Mouse (Mus musculus): ENCODE results near the gene Ugt1a8.
"Not testable (repeated sequence)": the region's sequence is repeated elsewhere in the genome, so short reads cannot be mapped to it uniquely, and the experiment has no call there.

Ugt1a8 gene

DNA sequence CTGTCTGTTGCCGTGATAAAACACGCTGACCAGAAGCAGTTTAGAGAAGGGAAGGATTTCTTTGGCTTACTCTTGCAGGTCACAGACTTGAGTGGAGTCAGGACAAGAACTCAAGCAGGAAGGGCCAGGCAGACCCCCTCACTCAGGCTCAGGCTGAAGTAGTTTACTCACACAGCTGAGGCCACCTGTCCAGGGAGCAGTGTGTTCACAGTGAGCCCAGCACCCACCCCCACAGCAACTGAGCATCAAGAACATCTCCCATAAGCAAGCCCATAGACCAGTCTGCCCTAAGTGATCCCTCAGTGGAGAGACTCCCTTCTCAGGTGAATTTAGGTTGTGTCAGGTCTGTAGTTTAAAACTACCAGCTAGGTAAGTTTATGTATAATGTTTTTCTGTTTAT is 22.0 kb downstream of the Ugt1a8 start:
- not testable (repeated sequence) for DNase-seq

GRCm38 (mm10) chr1:88112769-88113168 is 25.2 kb downstream of the Ugt1a8 start:
- DNase-seq: not testable (repeated sequence)

GRCm38 (mm10) chr1:88120550-88120949 is 32.9 kb downstream of the Ugt1a8 start:
- DNase-seq: not testable (repeated sequence)

GRCm38 (mm10) chr1:88121521-88121920 is 33.9 kb downstream of the Ugt1a8 start:
- DNase-seq: not testable (repeated sequence)

DNA sequence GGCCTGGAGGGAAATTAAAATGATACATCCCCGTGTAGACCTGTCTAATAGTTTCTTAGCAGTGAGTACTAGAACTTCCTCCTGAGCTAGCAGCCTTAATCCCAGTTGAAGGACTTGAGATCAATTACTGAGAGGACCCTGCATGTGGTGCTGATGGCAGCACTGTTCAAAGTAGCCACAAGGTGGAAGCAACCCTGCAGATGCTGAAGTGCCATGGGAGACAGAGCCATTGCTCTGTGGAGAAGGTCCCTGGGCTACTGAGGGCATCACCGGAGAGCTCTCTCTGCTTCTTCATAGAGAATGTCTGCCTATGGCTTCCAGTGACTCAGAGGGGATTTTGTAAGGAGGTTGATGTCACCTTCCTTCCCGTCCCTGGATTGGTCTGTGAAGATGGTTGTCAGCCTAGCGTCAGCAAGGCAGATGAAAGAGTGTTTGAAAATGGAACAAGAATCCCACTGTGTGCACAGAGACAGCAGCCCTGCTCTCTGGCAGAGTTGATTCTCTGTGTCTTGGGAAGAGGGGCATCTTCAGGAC is 38.3 kb downstream of the Ugt1a8 start:
- not testable (repeated sequence) for DNase-seq

- not testable (repeated sequence) for DNase-seq
Observed at GRCm38 (mm10) chr1:88129091-88129490, 41.5 kb downstream of the Ugt1a8 start.

DNA sequence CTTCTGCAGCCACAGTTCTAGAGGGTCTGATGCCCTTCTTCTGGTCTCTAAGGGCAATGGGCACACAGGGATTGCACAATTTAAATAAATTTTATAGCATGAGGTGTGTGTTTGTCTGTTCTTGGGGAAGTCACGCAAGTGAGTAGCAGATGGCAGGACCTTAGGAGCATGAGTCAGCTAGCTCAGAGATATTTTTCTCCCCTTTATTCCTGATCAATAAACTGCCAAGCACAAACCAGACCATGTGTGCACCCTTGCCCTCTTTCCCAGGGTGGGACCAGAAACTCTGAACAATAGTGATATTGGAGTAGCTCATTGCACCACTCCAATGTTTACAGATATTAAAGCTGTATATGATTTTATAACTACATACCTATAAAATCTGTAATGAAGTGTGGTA is 42.6 kb downstream of the Ugt1a8 start:
- not testable (repeated sequence) for DNase-seq

- DNase-seq: no peak
Observed at GRCm38 (mm10) chr1:88133908-88134456, 46.4 kb downstream of the Ugt1a8 start.

GRCm38 (mm10) chr1:88134457-88135011 is 46.9 kb downstream of the Ugt1a8 start, which contains the start of gene Ugt1a6a:
TSS of gene Ugt1a6a (plus strand) at chr1:88134809.
- DNase-seq: not testable (repeated sequence)

- DNase-seq: not testable (repeated sequence)
Observed at GRCm38 (mm10) chr1:88135229-88135904, 47.8 kb downstream of the Ugt1a8 start.

- DNase-seq: no peak
Observed at GRCm38 (mm10) chr1:88136646-88137045, 49.0 kb downstream of the Ugt1a8 start.

DNA sequence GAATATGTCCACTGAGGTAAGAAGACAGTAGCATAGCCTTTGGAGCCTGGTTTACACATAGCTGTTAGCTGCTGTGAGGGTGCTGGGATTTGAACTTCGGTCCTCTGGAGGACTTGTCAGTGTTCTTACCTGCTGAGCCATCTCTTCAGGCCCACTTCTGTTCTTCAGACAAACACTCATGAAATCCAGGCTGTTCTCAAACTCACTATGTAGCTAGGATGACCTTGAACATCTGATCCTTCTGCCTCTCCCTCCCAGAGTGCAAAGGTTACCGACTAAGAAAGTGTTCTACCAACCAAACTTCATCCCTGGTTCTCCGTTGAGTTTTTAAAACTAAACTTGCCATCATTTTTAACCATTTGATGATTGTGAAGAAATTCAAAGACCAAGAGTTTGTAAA is 49.7 kb downstream of the Ugt1a8 start:
- no peak for DNase-seq

GRCm38 (mm10) chr1:88138145-88138544 is 50.5 kb downstream of the Ugt1a8 start:
- DNase-seq: no peak

DNA sequence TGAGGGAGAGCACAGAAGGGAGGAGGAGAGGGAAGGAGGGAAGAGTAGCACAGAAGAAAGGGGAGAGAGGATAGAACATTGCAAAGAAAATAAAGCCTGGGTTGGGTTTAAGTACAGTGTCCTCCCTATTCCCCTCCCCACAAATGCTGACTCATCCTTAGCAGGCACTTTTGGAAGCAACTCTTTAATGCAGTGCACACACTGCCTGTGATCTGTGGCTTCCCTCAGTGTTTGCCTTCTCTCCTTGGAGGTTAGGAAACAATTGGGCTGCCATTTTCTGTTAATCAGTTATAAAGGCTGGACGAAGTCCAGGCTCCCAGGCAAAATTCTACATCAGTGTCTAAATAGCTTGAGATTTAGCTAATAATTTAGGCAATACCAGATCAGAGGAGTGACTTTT is 52.9 kb downstream of the Ugt1a8 start:
- not testable (repeated sequence) for DNase-seq

- peak; percentile 56 to 58 for DNase-seq
Observed at GRCm38 (mm10) chr1:88143966-88144675, 56.5 kb downstream of the Ugt1a8 start.

- DNase-seq: not testable (repeated sequence)
Observed at GRCm38 (mm10) chr1:88145278-88145677, 57.7 kb downstream of the Ugt1a8 start.

DNA sequence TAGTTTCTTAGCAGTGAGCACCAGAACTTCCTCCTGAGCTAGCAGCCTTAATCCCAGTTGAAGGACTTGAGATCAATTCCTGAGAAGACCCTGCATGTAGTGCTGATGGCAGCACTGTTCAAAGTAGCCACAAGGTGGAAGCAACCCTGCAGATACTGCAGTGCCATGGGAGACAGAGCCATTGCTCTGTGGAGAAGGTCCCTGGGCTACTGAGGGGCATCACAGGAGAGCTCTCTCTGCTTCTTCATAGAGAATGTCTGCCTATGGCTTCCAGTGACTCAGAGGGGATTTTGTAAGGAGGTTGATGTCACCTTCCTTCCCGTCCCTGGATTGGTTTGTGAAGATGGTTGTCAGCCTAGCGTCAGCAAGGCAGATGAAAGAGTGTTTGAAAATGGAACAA is 62.5 kb downstream of the Ugt1a8 start:
- DNase-seq: not testable (repeated sequence)

DNA sequence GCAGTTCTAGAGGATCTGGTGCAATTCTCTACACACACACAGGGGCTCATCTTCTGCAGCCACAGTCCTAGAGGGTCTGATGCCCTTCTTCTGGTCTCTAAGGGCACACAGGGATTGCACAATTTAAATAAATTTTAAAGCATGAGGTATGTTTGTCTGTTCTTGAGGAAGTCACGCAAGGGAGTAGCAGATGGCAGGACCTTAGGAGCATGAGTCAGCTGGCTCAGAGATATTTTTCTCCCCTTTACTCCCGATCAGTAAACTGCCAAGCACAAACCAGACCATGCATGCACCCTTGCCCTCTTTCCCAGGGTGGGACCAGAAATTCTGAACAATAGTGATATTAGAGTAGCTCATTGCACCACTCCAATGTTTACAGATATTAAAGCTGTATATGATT is 70.8 kb downstream of the Ugt1a8 start:
- peak in 1 of 2 experiments; percentile 26 for DNase-seq

DNA sequence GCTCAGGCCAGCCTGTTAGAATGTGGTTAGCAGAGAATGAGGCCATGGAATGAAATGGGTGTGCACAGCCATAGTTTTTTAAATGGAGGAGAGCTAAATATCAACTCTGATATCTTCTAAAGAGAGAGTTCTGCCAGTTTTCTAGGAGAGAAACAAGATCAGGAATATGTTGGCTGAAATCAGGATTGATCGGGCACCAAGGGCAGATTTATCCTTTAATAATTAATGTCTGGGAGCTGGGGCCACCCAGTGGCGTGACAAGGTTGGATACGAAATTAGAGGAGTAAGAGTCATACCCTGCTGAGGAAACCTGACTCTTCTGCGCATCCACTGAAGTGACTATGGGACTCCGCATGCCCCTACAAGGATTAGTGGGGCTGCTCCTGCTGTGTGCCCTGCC is 78.1 kb downstream of the Ugt1a8 start, which contains the start of gene Ugt1a5:
TSS of gene Ugt1a5 (plus strand) at position 302 of the 400 bp plus-strand sequence.
- DNase-seq: no peak

DNA sequence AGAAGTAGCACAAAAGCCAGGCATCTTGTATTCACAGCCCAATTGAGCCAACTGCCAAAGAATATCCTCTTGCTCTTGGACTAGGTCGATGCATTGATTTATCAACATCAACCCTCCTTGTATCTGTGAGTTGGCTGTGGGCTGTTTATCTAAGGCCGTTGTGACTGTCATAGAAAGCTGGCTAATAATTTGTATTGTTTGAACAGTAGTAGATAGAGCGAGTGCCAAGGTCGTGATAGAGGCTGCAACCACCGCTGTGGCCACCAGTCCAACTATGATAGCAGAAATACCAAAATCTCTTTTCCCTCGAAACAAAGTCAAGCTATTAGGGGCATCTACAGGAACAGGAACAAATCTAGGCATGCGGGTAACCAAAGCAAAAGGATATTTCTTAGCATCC is 84.6 kb downstream of the Ugt1a8 start:
- DNase-seq: not testable (repeated sequence)

DNA sequence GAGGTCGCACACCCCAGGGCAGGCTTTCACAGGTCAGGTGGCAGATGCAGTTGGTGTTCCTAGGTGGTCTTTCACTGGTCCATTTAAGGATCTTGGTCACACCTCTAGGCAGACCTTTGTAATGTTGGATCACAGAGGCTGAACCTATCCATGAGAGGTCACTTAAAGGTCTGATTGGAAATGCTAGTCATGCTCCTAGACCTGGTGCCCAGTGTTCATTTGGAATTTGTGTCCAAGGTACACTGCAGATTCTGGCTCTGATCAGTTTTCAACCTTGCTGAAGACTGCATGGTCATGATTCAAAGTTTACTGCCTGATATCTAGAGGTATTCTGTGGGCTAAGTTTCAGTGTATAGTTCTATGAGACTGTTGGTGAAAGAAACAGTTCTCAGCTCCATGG is 92.0 kb downstream of the Ugt1a8 start:
- DNase-seq: no peak

DNA sequence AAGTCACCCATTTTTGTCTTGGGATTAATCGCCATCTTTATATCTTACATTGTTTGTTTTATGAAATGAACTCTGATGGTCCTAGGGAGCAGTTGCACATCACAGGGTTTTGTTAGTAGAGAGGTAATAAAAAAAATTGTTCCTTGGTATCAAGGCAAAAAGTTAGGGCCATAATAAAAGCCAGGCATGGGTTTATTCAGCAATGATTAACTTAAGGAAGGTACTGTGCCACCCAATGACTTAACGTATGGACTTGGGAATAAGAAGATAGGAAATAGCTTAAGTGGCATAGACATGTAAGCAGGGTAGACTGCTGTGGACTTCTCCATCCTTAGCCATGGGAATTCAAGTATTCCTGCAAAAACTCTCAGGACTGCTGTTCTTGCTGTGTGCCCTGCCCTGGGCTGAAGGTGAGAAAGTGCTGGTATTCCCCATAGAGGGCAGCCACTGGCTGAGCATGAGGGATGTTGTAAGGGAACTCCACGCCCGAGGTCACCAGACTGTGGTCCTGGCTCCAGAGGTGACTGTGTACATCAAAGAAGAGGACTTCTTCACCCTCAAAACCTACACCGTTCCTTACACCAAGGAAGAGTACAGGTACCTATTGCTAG is 98.8 kb downstream of the Ugt1a8 start:
- no peak for DNase-seq

DNA sequence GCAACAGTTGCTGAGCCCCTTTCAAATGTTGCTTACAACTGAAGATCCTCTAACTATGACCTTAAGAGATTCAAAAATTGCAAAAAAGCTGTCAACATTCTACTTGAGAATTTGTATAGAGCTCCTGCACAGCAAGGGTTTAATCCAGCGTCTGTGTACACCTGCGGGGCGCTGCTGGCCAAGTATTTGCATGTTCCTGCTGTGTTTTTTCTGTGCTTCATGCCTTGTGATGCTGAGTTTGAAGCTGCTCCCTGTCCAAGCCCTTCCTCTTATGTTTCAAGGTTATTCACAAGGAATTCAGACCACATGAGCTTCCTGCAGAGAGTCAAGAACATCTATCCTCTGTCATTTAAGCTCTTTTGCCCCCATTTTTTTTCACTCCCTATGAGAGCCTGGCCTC is 104.5 kb downstream of the Ugt1a8 start:
- DNase-seq: no peak
